Mouse (Mus musculus) brain, embryonic 14.5 days (tissue): ENCODE measurements around the gene 1700001J03Rik. TPM values are rescaled to one million over a fixed set of nuclear protein-coding genes. Genes with fewer than 3 reads are reported as not detected.
"Not testable (repeated sequence)": the region's sequence is repeated elsewhere in the genome, so short reads cannot be mapped to it uniquely, and the experiment has no call there.

Experiments used
- DNase-seq: peaks from one replicate; pipeline ENCODE4 v3.0.0-alpha.2; 2011; ENCODE audit warnings: low read depth
- CTCF ChIP-seq: fragments of 200-500 bp; IDR thresholded peaks from 2 replicates; pipeline ENCODE4 v1.5.1; 2012; ENCODE audit warnings: inconsistent platforms, mild to moderate bottlenecking, moderate library complexity, borderline replicate concordance; ENCODE audit not compliant: insufficient read depth, insufficient read length; ENCODE audit errors: extremely low read depth
- POLR2A ChIP-seq: fragments of 200-500 bp; IDR thresholded peaks from 2 replicates; pipeline ENCODE4 v1.6.1; 2012; ENCODE audit warnings: mild to moderate bottlenecking, inconsistent platforms, borderline replicate concordance; ENCODE audit not compliant: poor library complexity, insufficient read depth, insufficient read length, severe bottlenecking; ENCODE audit errors: extremely low read depth
- polyA plus RNA-seq: library from polyadenylated mRNA; depleted of rRNA; stranded (reverse); fragments of >200 nt; gene quantifications from 2 replicates; pipeline ENCODE4 v1.2.3, GENCODE M21; 2012

Gene 1700001J03Rik
- polyA plus RNA-seq, 1 experiment: 0.37 TPM

DNA sequence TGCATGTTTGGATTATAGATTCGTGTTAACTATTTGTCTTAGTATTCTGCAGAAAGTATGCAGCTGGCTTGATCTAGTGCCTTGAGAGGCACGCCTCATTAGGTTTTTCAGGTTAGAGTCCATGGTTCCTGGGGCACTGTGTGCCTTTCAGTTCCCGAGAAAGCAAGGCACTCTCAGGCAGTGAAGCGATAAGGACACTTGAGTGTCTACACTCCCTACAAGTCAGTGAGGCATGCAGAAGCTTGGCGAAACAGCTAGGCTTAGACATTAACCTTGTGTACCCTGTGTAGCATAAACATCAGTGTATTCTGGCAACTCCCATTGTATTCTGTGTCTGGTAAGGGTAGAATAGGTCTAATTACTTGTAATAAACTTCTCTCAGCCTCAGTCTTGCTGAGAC is 20.4 kb upstream of the 1700001J03Rik start:
- no peak for DNase-seq
- TF ChIP-seq POLR2A (no peak), CTCF (no peak)

DNA sequence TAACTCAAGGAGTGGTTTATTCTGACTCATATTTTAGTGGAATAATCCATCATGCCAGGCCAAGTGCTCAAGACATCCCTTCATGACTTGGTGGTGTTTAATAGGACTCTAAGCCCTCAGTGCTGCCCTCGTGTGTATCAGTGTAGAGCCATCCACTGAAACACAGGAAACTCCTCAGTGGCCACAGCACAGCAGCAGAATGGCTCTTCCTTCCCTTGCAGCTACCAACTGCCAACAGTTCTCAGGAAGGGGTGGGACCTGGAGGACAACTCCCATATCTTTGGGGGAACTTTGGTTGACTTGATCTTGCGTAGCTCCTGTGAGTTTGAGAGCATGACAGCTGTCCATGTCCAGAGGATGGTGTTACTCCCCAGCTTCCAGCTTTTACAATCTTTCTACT is 18.8 kb upstream of the 1700001J03Rik start:
- DNase-seq: no peak
- TF ChIP-seq POLR2A (no peak), CTCF (no peak)

DNA sequence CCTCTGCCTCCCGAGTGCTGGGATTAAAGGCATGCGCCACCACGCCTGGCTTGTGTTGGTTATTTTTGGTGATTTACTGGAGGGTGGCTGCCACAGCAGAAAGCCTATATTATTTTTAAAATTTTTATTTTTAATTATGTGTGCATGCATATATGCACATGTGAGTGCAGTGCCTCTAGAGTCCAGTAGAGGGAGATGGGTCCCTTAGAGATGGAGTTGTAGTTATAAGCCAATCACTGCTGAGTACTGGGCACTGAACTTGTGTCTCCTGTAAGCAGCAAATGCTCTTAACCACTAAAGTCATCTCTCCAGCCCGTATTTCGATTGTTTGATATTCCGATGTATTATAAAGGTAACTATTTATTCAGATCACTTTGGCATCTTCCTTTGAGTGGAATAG is 15.5 kb upstream of the 1700001J03Rik start:
- DNase-seq: no peak
- TF ChIP-seq POLR2A (no peak), CTCF (no peak; the same call in 1 of the 2 replicates)

DNA sequence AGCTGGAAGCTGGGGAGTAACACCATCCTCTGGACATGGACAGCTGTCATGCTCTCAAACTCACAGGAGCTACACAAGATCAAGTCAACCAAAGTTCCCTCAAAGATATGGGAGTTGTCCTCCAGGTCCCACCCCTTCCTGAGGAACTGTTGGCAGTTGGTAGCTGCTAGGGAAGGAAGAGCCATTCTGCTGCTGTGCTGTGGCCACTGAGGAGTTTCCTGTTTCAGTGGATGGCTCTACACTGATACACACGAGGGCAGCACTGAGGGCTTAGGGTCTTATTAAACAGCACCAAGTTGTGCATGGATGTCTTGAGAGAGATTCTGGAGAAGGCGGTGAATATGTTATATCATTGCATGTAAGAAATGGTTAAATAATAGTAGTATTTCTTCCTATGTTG is 14.4 kb upstream of the 1700001J03Rik start:
- TF ChIP-seq POLR2A (no peak), CTCF (no peak)
- DNase-seq: no peak

DNA sequence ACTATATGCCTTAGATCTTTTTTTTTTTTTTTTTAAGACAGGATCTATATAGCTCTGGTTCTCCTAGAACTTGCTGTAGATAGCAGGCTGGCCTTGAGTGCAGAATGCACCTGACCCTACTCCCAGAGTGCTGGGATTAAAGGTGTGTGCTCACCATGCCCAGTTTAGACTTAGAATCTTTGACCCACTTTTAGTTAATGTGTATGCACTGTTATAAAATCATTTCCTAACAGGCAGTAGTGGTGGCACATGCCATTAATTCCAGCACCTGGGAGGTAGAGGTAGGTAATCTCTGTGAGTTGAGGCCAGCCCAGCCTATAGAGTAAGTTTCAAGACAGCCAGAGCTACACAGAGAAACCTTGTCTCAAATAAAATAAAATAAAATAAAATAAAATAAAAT is 14.0 kb upstream of the 1700001J03Rik start:
- TF ChIP-seq CTCF (no peak), POLR2A (no peak)
- DNase-seq: no peak

DNA sequence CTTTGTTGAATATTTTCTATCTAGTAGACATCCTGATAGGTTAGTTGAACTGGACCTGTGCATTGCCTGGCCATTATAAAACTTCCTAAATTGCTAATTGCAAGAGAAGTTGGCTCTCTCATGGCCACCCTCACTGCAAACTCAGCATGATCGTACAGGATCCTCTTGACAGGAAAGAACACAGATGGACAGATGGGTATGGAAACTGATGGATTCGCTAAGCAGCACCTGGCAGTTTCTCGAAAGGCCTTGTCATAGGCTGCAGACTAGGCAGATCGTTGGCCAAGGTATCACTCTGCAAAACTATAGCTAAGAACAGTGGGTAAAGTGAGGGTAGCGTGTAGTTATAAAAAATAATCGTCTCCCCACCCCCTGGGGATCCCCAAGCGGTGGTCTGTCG is 8.3 kb upstream of the 1700001J03Rik start:
- DNase-seq: no peak
- no peak for TF ChIP-seq POLR2A

DNA sequence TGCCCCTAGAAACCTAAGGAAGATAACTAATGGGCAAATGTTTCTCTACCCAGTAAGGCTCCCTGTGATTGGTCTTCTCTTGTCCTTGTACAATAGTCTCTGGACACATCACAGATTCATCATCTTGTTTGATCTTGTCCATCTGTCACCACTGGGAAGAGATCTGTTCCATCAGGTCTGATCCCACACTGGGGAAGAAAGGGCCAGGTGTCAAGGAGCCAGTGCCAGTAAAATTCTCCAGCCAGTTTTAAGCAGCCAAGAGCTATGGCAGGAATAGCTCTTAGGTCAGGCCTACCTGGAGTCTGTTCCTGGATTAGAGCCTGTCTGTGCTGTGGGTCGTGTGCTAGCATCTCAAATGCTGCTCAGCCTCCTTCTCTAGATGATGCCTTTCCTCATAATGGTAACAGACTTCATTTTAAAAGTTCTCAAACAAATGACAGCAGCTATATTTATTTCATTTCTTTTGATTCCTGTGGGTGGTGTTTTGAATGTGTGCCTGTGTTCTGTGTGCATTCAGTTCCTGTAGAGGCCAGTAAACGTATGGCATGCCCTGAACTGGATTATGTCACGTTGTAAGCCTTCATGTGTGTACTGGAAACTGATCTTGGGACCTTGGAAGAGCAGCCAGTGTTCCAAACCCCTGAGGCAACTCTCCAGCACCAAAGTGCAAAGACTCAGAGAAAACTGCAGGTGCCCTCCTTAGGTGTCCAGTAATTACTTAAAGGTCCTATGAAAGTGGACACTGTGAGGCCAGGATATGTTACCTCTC is 5.6 kb upstream of the 1700001J03Rik start:
- DNase-seq: no peak
- TF ChIP-seq CTCF (no peak), POLR2A (no peak)

DNA sequence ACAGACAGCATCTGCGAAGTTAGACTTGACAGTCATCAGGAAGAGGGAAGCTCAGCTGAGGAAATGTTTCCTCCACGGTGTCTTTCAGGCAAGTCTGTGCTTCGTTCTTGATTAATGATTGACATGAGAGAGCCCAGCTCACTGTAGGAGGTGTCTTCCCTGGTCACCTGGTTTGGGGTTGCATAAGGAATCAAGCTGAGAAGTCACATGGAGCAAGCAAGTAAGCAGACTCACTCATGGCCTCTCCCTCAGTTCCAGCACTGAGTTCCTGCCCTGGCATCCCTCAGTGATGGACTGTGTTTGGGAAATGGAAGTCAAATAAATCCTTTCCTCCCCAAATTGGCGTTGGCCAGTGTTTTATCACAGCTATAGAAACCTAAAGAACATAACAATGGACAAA is 5.0 kb upstream of the 1700001J03Rik start:
- DNase-seq: no peak
- TF ChIP-seq POLR2A (no peak), CTCF (no peak)

DNA sequence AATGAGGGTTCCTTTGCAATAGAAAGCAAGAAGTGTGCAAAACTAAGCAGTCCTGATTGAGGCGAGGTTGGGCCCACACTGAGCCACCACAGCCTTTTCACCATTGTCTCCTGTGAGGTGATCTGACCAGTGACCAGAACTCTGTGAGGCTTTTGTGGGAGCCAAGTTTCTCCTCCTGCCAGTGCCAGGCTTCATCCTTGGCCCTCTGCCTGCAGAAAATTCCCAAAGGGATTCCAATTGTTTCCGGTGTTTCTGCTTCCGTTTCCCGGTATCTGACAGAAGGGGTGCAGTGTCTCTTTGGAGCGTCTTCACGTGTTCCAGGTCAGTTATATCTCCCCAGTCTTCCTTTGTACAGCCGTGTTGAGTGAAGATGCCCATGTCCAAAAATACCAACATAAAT is 3.6 kb upstream of the 1700001J03Rik start:
- TF ChIP-seq POLR2A (no peak), CTCF (no peak)
- no peak for DNase-seq

DNA sequence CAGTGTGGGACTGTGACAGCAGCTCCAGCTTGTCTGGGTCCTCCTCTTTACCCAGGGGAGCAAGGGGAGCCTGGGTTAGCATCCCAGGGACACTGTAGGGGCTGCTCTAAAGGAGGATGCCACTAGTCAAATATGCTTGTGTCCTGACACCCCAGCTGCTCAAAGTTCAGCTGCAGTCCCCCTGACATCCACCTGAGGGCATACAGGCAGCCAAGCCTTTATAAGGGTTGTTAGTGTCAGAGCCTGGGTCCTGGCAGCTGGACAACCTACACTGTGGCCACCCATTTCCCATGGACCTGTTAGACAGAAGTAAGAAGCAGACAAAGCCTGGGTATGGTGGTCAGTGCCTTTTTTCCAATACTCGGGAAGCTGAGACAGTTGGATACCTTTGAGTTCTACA is 3.0 kb upstream of the 1700001J03Rik start:
- no peak for TF ChIP-seq CTCF
- no peak for DNase-seq

DNA sequence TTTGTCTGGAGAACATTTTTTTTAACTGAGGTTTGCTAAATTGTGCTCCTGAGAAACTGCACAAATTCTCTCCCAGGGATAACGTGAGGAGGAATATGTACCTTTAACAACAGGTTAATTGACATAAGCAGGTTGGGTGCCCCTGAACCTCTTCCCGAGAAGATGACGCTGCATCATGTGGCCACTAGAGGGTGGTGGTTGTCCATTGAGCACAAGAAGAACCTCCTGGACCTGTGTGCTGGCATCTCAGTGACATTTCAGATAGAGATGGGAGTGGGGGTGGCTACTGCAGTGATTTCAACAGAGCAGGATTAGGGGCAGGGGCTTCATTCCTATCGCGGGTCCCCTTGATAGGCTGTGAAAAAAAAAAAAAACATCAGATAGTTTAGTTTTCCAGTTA is 2.3 kb upstream of the 1700001J03Rik start:
- TF ChIP-seq CTCF: peak; percentile 52; the same call in 1 of the 2 replicates
- DNase-seq: peak; percentile 54

DNA sequence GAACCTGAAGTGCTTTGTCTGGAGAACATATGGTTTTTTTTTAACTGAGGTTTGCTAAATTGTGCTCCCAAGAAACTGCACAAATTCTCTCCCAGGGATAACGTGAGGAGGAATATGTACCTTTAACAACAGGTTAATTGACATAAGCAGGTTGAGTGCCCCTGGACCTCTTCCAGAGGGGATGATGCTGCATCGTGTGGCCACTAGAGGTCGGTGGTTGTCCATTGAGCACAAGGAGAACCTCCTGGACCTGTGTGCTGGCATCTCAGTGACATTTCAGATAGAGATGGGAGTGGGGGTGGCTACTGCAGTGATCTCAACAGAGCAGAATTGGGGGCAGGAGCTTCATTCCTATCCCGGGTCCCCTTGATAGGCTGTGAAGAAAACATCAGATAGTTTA is 12.4 kb downstream of the 1700001J03Rik start:
- not testable (repeated sequence) for DNase-seq

DNA sequence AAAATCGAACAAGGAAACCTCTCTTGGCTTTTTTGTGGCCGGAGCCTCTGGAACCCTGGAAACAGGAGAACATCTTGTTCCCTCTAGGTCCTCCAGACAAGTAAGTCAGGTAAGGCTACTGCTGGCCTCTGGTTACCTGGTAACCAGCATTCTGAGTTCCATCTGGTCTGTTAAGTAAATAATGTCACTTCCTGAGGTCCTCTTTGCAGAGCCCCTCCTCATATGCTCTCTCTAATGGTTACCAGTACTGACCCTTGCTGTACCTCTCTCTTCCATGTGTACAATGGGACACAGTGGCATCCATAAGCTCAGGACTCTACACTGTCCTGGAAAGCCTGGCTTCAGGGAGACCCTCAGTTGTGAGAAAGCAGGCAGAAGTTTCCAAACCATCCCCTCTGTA is 14.5 kb downstream of the 1700001J03Rik start, which contains the start of gene Gm6309:
Gene Gm6309 (minus strand): TSS at position 101 of the 400 bp plus-strand sequence.
- DNase-seq: not testable (repeated sequence)

DNA sequence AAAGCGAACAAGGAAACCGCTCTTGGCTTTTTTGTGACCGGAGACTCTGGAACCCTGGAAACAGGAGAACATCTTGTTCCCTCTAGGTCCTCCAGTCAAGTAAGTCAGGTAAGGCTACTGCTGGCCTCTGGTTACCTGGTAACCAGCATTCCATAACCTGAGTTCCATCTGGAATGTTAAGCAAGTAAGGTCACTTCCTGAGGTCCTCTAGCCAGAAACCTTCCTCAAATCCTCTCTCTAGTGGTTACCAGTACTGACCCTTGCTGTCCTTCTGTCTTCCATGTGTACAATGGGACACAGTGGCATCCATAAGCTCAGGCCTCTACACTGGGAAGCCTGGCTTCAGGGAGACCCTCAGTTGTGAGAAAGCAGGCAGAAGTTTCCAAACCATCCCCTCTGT is 24.7 kb downstream of the 1700001J03Rik start, which contains the start of gene Gm5565:
Gene Gm5565 (minus strand): TSS at position 101 of the 400 bp plus-strand sequence.
- not testable (repeated sequence) for DNase-seq

DNA sequence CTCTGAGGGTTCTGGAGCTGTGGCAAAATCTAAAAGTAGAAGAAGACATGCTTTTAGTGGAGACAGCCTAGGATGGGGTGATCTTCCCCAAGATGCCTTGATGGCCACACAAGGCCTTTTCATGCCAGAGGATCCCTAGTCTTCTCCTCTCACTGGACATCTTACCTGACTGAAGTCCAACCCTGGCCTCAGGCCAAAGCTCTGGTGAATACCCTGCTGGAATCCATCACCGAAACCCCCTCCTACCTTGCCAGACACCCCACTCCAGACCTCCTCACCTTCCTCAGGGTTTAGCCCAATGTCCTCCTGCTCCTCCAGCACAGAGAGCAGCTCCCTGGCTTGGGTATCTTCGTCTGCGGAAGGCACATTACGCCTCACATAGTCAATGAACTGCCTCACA is 26.8 kb downstream of the 1700001J03Rik start:
- not testable (repeated sequence) for DNase-seq
